Mouse (Mus musculus) C2C12 (cell line): ENCODE measurements around the gene Gfod1.

Source experiments
- CEBPB ChIP-seq: IDR thresholded peaks from one replicate; pipeline ENCODE4 v1.6.1; 2011; ENCODE audit warnings: low read depth, mild to moderate bottlenecking, control low read depth, moderate library complexity
- CTCF ChIP-seq: IDR thresholded peaks from one replicate; pipeline ENCODE4 v1.5.1; 2011; ENCODE audit not compliant: control insufficient read depth, insufficient read depth, insufficient read length
- FOSL1 ChIP-seq: IDR thresholded peaks from one replicate; pipeline ENCODE4 v1.8.0; 2011; ENCODE audit warnings: mild to moderate bottlenecking, low read length; ENCODE audit not compliant: poor library complexity, insufficient read depth, severe bottlenecking
- MAX ChIP-seq: IDR thresholded peaks from one replicate; pipeline ENCODE4 v1.6.1; 2011; ENCODE audit warnings: mild to moderate bottlenecking, control low read depth
- MYOD1 ChIP-seq: IDR thresholded peaks from one replicate; pipeline ENCODE4 v1.6.1; 2011; ENCODE audit warnings: low read depth; ENCODE audit not compliant: control insufficient read depth, insufficient read length
- MYOG ChIP-seq: IDR thresholded peaks from one replicate; pipeline ENCODE4 v1.6.1; 2011; ENCODE audit not compliant: control insufficient read depth, insufficient read length; ENCODE audit errors: extremely low read depth
- USF1 ChIP-seq: IDR thresholded peaks from one replicate; pipeline ENCODE4 v1.6.1; 2011; ENCODE audit warnings: low read depth, mild to moderate bottlenecking, control low read depth, moderate library complexity

DNA sequence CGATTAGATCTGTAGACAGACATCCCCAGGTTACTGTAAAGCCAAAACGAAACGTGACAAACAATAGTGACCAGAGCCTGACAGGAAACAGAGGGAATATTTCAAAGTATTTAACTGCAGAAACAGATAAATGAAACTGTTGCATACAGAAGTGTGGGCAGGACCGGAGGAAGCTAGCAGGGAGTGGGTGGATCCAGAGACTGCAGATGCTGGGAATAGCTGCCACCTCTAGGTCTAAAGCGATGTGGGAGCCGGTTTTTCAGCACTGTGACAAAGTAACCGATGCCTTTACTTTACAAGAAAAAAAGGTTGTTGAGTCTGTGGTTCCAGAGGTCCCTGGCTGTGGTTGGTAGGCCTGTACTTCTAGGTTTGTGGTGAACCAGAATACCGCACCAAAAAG, 34.0 kb upstream of the Gfod1 start:
- TF ChIP-seq CEBPB: no peak
- TF ChIP-seq CTCF: no peak
- no peak for TF ChIP-seq MYOD1
- no peak for TF ChIP-seq FOSL1
- TF ChIP-seq USF1: no peak
- no peak for TF ChIP-seq MAX
- no peak for TF ChIP-seq MYOG
